In genomic region chr13:93854325-93854724, GRCm38 (mm10) we compare ENCODE assay signal across 19 mouse cellular contexts.
DNase-seq lines count a peak whose midpoint lies in the region; ATAC-seq and TF ChIP-seq lines count a peak whose summit lies in the region.
"Had no signal": no experiment of that assay in that cellular context is flagged by ENCODE, and none has a peak within 500 bp of the region (broad histone marks: within the 10 kb centered on the region; RNA-seq: fewer than 3 reads in every experiment).

No protein-coding gene starts in this region.

- DNase-seq in heart, adult 11 months = peak; percentile 62
- DNase-seq in heart, adult 8-10 months (ENCODE audit: low spot score) = no peak
- DNase-seq in kidney, adult 2 months = no peak
- no peak for DNase-seq in lung, postnatal 25 days (ENCODE audit: low spot score)
- DNase-seq: adrenal gland, postnatal 10 days; B cell, adult 2 months; cerebellum, adult 11 months; cerebellum, adult 8-10 months; cerebellum, postnatal 25 days; gastrocnemius, postnatal 36 days; heart, adult 18-20 months; heart, postnatal 36 days had no signal

- no peak overlapping the region for H3K4me3 ChIP-seq in kidney, embryonic 16.5 days (ENCODE audit: low read length)
- no peak overlapping the region for H3K4me3 ChIP-seq in kidney, adult 2 months (ENCODE audit: insufficient read depth, low read depth, low read length)
- no peak overlapping the region for H3K4me3 ChIP-seq in lung, embryonic 15.5 days
- no peak overlapping the region for H3K4me3 ChIP-seq in limb, embryonic 15.5 days
- H3K4me3 ChIP-seq: embryonic facial prominence, embryonic 12.5 days; forebrain, embryonic 15.5 days had no signal

- peak overlapping the region; percentile 73 for H3K27ac ChIP-seq in kidney, embryonic 16.5 days (ENCODE audit: low read length)
- H3K27ac ChIP-seq in kidney, adult 2 months (ENCODE audit: insufficient read depth, low read depth, low read length) = no peak overlapping the region
- H3K27ac ChIP-seq in lung, embryonic 15.5 days = peak overlapping the region; percentile 70
- H3K27ac ChIP-seq in limb, embryonic 15.5 days = peak overlapping the region; percentile 43; the same call in 1 of the 2 replicates
- H3K27ac ChIP-seq: embryonic facial prominence, embryonic 12.5 days had no signal

- ATAC-seq in kidney, embryonic 16.5 days (ENCODE audit: low FRiP score, low TSS enrichment) = peak; percentile 86
- ATAC-seq in lung, embryonic 15.5 days (ENCODE audit: borderline replicate concordance, extremely low read depth, low FRiP score, low TSS enrichment) = no peak
- no peak for ATAC-seq in limb, embryonic 15.5 days (ENCODE audit: insufficient number of reproducible peaks, low FRiP score, low TSS enrichment, low read depth)
- ATAC-seq: CD4-positive, CD25-positive, alpha-beta regulatory T cell, adult 4 months; forebrain, embryonic 15.5 days had no signal

- no peak overlapping the region for H3K9ac ChIP-seq in kidney, embryonic 16.5 days (replicated peaks; ENCODE audit: low read length)
- no peak overlapping the region for H3K9ac ChIP-seq in lung, embryonic 15.5 days
- H3K9ac ChIP-seq in limb, embryonic 15.5 days = no peak overlapping the region
- H3K9ac ChIP-seq: embryonic facial prominence, embryonic 12.5 days; forebrain, embryonic 15.5 days had no signal

- no peaks in the 10 kb centered on the region for H3K9me3 ChIP-seq in kidney, embryonic 16.5 days (ENCODE audit: low read length)
- no peaks in the 10 kb centered on the region for H3K9me3 ChIP-seq in lung, embryonic 15.5 days
- H3K9me3 ChIP-seq in limb, embryonic 15.5 days = no peaks in the 10 kb centered on the region
- H3K9me3 ChIP-seq: embryonic facial prominence, embryonic 12.5 days; forebrain, embryonic 15.5 days had no signal

- no peak overlapping the region for H3K4me2 ChIP-seq in kidney, embryonic 16.5 days (replicated peaks; ENCODE audit: low read depth, low read length)
- no peak overlapping the region for H3K4me2 ChIP-seq in lung, embryonic 15.5 days
- H3K4me2 ChIP-seq in limb, embryonic 15.5 days = no peak overlapping the region
- H3K4me2 ChIP-seq: embryonic facial prominence, embryonic 12.5 days; forebrain, embryonic 15.5 days; heart, embryonic 11.5 days had no signal

- H3K36me3 ChIP-seq in kidney, embryonic 16.5 days (ENCODE audit: insufficient read depth, low read length) = no peaks in the 10 kb centered on the region
- no peaks in the 10 kb centered on the region for H3K36me3 ChIP-seq in kidney, adult 2 months (ENCODE audit: control insufficient read depth, insufficient read depth, low read length)
- no peaks in the 10 kb centered on the region for H3K36me3 ChIP-seq in lung, embryonic 15.5 days
- H3K36me3 ChIP-seq in limb, embryonic 15.5 days = no peaks in the 10 kb centered on the region
- H3K36me3 ChIP-seq: embryonic facial prominence, embryonic 12.5 days; forebrain, embryonic 15.5 days had no signal

- H3K4me1 ChIP-seq in kidney, embryonic 16.5 days (ENCODE audit: insufficient read depth, low read length) = peaks cover 46% of the 10 kb centered on the region
- no peaks in the 10 kb centered on the region for H3K4me1 ChIP-seq in kidney, adult 2 months (ENCODE audit: control insufficient read depth, insufficient read depth, low read length)
- peaks cover 49% of the 10 kb centered on the region for H3K4me1 ChIP-seq in lung, embryonic 15.5 days
- H3K4me1 ChIP-seq in limb, embryonic 15.5 days = peaks cover 20% of the 10 kb centered on the region

- TF ChIP-seq POLR2A in kidney, adult 2 months (IDR thresholded peaks at IDR 0.05; ENCODE audit: low read depth, low read length) = no peak

- no peak for TF ChIP-seq CTCF in kidney, adult 2 months (conservative IDR thresholded peaks at IDR 0.05; ENCODE audit: insufficient read depth, insufficient read length, low read depth, low read length)

- WGBS in kidney, embryonic 16.5 days = 48% methylated on average over 8 of the region's 8 CpGs
- WGBS in kidney, adult 2 months = 52% methylated on average over 8 of the region's 8 CpGs
- WGBS in lung, embryonic 15.5 days = 83% methylated on average over 8 of the region's 8 CpGs
- 87% methylated on average over 8 of the region's 8 CpGs for WGBS in limb, embryonic 15.5 days

- no peaks in the 10 kb centered on the region for H3K27me3 ChIP-seq in kidney, embryonic 16.5 days (ENCODE audit: insufficient read depth, low read length)
- no peaks in the 10 kb centered on the region for H3K27me3 ChIP-seq in kidney, adult 2 months (replicated peaks; ENCODE audit: control insufficient read depth, insufficient read depth, low read length)
- H3K27me3 ChIP-seq in lung, embryonic 15.5 days = no peaks in the 10 kb centered on the region
- no peaks in the 10 kb centered on the region for H3K27me3 ChIP-seq in limb, embryonic 15.5 days
- H3K27me3 ChIP-seq: embryonic facial prominence, embryonic 12.5 days; forebrain, embryonic 15.5 days had no signal
